In the genomic region with DNA sequence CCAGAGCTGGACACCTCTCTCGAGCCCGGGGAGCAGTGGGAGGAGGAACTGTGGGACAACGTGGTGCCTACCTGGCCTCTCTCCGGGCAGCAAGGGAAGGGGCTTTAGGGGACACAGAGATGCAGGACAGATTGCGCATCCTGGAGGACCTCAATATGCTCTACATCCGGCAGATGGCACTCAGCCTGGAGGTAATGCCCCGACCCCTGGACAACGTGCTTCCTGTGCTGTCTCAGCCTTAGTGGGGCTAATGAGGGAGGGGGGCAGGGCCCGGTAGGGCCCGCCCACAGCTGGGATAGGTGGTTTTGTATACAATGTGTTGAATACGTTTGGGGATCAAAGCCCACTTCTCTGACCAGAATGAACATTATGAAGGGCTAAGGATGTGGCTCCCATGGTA, we compare ENCODE assay signal across 8 mouse cellular contexts. TPM values are rescaled to one million over a fixed set of nuclear protein-coding genes. Genes with fewer than 3 reads are reported as not detected.
DNase-seq lines count a peak whose midpoint lies in the region; ATAC-seq lines count a peak whose summit lies in the region.

No protein-coding gene starts in this region.

- WGBS in embryonic facial prominence, embryonic 15.5 days: 1% methylated on average over 11 of the region's 11 CpGs
- 1% methylated on average over 11 of the region's 11 CpGs for WGBS in intestine, embryonic 15.5 days

- no peaks in the 10 kb centered on the region for H3K36me3 ChIP-seq in megakaryocyte, embryonic 14.5 days (replicated peaks; ENCODE audit: low read length)
- no peaks in the 10 kb centered on the region for H3K36me3 ChIP-seq in embryonic facial prominence, embryonic 15.5 days
- H3K36me3 ChIP-seq in intestine, embryonic 15.5 days: no peaks in the 10 kb centered on the region

- H3K4me3 ChIP-seq in megakaryocyte, embryonic 14.5 days (replicated peaks): peak overlapping the region; percentile 94
- peak overlapping the region; percentile 52 for H3K4me3 ChIP-seq in embryonic facial prominence, embryonic 15.5 days (replicated peaks)
- peak overlapping the region; percentile 52 for H3K4me3 ChIP-seq in intestine, embryonic 15.5 days (replicated peaks)

- peaks cover 73% of the 10 kb centered on the region for H3K4me1 ChIP-seq in megakaryocyte, embryonic 14.5 days
- H3K4me1 ChIP-seq in embryonic facial prominence, embryonic 15.5 days: peaks cover 68% of the 10 kb centered on the region
- peaks cover 49% of the 10 kb centered on the region for H3K4me1 ChIP-seq in intestine, embryonic 15.5 days (replicated peaks)

- H3K4me2 ChIP-seq in embryonic facial prominence, embryonic 15.5 days (replicated peaks): peak overlapping the region; percentile 72
- H3K4me2 ChIP-seq in intestine, embryonic 15.5 days (replicated peaks): peak overlapping the region; percentile 75

- peak overlapping the region; percentile 100 for H3K27ac ChIP-seq in embryonic facial prominence, embryonic 15.5 days (replicated peaks)
- H3K27ac ChIP-seq in intestine, embryonic 15.5 days: peak overlapping the region; percentile 99

- H3K9me3 ChIP-seq in megakaryocyte, embryonic 14.5 days: no peaks in the 10 kb centered on the region
- H3K9me3 ChIP-seq in embryonic facial prominence, embryonic 15.5 days (replicated peaks): no peaks in the 10 kb centered on the region
- H3K9me3 ChIP-seq in intestine, embryonic 15.5 days: no peaks in the 10 kb centered on the region

- ATAC-seq in megakaryocyte, adult 5-6 weeks (ENCODE audit: poor library complexity, severe bottlenecking): no peak
- ATAC-seq in embryonic facial prominence, embryonic 15.5 days (ENCODE audit: insufficient number of reproducible peaks, low FRiP score, low TSS enrichment, low read depth): peak; percentile 49
- ATAC-seq in intestine, embryonic 15.5 days: peak; percentile 23

- H3K27me3 ChIP-seq in megakaryocyte, embryonic 14.5 days (replicated peaks): peaks cover 18% of the 10 kb centered on the region
- H3K27me3 ChIP-seq in embryonic facial prominence, embryonic 15.5 days: no peaks in the 10 kb centered on the region
- no peaks in the 10 kb centered on the region for H3K27me3 ChIP-seq in intestine, embryonic 15.5 days (replicated peaks)

- H3K9ac ChIP-seq in embryonic facial prominence, embryonic 15.5 days: peak overlapping the region; percentile 62
- H3K9ac ChIP-seq in intestine, embryonic 15.5 days: peak overlapping the region; percentile 76

- peak; percentile 76 for DNase-seq in mesoderm, embryonic 11.5 days (ENCODE audit: low read depth, low spot score)
- no peak for DNase-seq in cerebellum, adult 9-11 months
- no peak for DNase-seq in ovary, postnatal 10 days (ENCODE audit: low spot score)
- DNase-seq in cerebellum, postnatal 14 days: no peak

RNA-seq across cellular contexts. Expression of gene Rtkn, which starts 2.8 kb away (rescaled TPM):
- 15.8 and 48.5 TPM in 2 replicates for polyA plus RNA-seq in megakaryocyte, embryonic 14.5 days (2012; ENCODE audit: insufficient read depth, low replicate concordance)
- 0.52 and 0.67 TPM in 2 replicates for total RNA-seq in megakaryocyte, adult 5-6 weeks (2015)
- 0.29 and 1.2 TPM in 2 replicates for total RNA-seq in megakaryocyte, adult 5-6 weeks (2017)
- polyA plus RNA-seq in embryonic facial prominence, embryonic 15.5 days (2015; fragmentation: Nextera tagmentation; extraction: Ambion mirVana): 62.8 and 63.2 TPM in 2 replicates
- 23.6 and 26.4 TPM in 2 replicates for polyA plus RNA-seq in intestine, embryonic 15.5 days (2015; fragmentation: Nextera tagmentation; extraction: Ambion mirVana)

RNA-seq across cellular contexts. Expression of gene Ino80b, which starts 12.8 kb away (rescaled TPM):
- polyA plus RNA-seq in megakaryocyte, embryonic 14.5 days (2012; ENCODE audit: insufficient read depth, low replicate concordance): 201 and 370 TPM in 2 replicates
- total RNA-seq in megakaryocyte, adult 5-6 weeks (2015): 18.8 and 19.6 TPM in 2 replicates
- 26.0 and 36.2 TPM in 2 replicates for total RNA-seq in megakaryocyte, adult 5-6 weeks (2017)
- polyA plus RNA-seq in embryonic facial prominence, embryonic 15.5 days (2015; fragmentation: Nextera tagmentation; extraction: Ambion mirVana): 18.2 and 18.5 TPM in 2 replicates
- 9.0 and 9.4 TPM in 2 replicates for polyA plus RNA-seq in intestine, embryonic 15.5 days (2015; fragmentation: Nextera tagmentation; extraction: Ambion mirVana)

RNA-seq across cellular contexts. Expression of gene Wbp1, which starts 16.7 kb away (rescaled TPM):
- 86.6 and 121 TPM in 2 replicates for polyA plus RNA-seq in megakaryocyte, embryonic 14.5 days (2012; ENCODE audit: insufficient read depth, low replicate concordance)
- total RNA-seq in megakaryocyte, adult 5-6 weeks (2015): 33.5 and 34.8 TPM in 2 replicates
- 74.0 and 89.9 TPM in 2 replicates for total RNA-seq in megakaryocyte, adult 5-6 weeks (2017)
- polyA plus RNA-seq in embryonic facial prominence, embryonic 15.5 days (2015; fragmentation: Nextera tagmentation; extraction: Ambion mirVana): 109 and 113 TPM in 2 replicates
- polyA plus RNA-seq in intestine, embryonic 15.5 days (2015; fragmentation: Nextera tagmentation; extraction: Ambion mirVana): 79.6 and 89.1 TPM in 2 replicates

RNA-seq across cellular contexts. Expression of gene Wdr54, which starts 18.1 kb away (rescaled TPM):
- polyA plus RNA-seq in megakaryocyte, embryonic 14.5 days (2012; ENCODE audit: insufficient read depth, low replicate concordance): 2.0 and 13.3 TPM in 2 replicates
- not detected in 2 replicates for total RNA-seq in megakaryocyte, adult 5-6 weeks (2015)
- 0.88 TPM in 1 of 2 replicates, not detected in the other for total RNA-seq in megakaryocyte, adult 5-6 weeks (2017)
- 7.9 and 12.0 TPM in 2 replicates for polyA plus RNA-seq in embryonic facial prominence, embryonic 15.5 days (2015; fragmentation: Nextera tagmentation; extraction: Ambion mirVana)
- 3.0 and 3.9 TPM in 2 replicates for polyA plus RNA-seq in intestine, embryonic 15.5 days (2015; fragmentation: Nextera tagmentation; extraction: Ambion mirVana)

RNA-seq across cellular contexts. Expression of gene 1700003E16Rik, which starts 18.1 kb away (rescaled TPM):
- polyA plus RNA-seq in megakaryocyte, embryonic 14.5 days (2012; ENCODE audit: insufficient read depth, low replicate concordance): 0.36 TPM in 1 of 2 replicates, not detected in the other
- not detected in 2 replicates for total RNA-seq in megakaryocyte, adult 5-6 weeks (2015)
- total RNA-seq in megakaryocyte, adult 5-6 weeks (2017): not detected in 2 replicates
- polyA plus RNA-seq in embryonic facial prominence, embryonic 15.5 days (2015; fragmentation: Nextera tagmentation; extraction: Ambion mirVana): 10.3 and 17.2 TPM in 2 replicates
- polyA plus RNA-seq in intestine, embryonic 15.5 days (2015; fragmentation: Nextera tagmentation; extraction: Ambion mirVana): 1.4 and 2.0 TPM in 2 replicates

Comparison
In these comparisons a context has a peak if more than half of its experiments do, and no peak if none do; other contexts are left out.
1. RNA of gene Ino80b, which starts 12.8 kb away (polyA plus RNA-seq): 201 to 370 TPM in megakaryocyte, embryonic 14.5 days; 18.2 to 18.5 TPM in embryonic facial prominence, embryonic 15.5 days and 9.0 to 9.4 TPM in intestine, embryonic 15.5 days; every median in the first group is over 10 times any median in the second.
2. Peak in every context shown above with its lines, with median percentiles within 50 percentile points of each other: H3K4me3 ChIP-seq.